Mouse (Mus musculus): ENCODE results near the gene Tnf. TPM values are rescaled to one million over a fixed set of nuclear protein-coding genes. Genes with fewer than 3 reads are reported as not detected.
A peak's percentile ranks its signal among the peaks of the same experiment; 100 is the strongest.

The Tnf gene
- polyA plus RNA-seq, 1 experiment from 2014 or later, result not detected

GRCm38 (mm10) chr17:35243086-35243485 is 41.3 kb upstream of the Tnf start:
- H3K27me3 ChIP-seq (ENCODE audit: control insufficient read depth, insufficient read depth, low read length), result no peaks in the 10 kb centered on the region
- WGBS, result 1% methylated on average over 16 of the region's 16 CpGs

GRCm38 (mm10) chr17:35242015-35242941 is 40.5 kb upstream of the Tnf start:
- H3K9ac ChIP-seq (ENCODE audit: low read depth, low read length), result peak overlapping the region; percentile 99
- no peaks in the 10 kb centered on the region for H3K27me3 ChIP-seq (ENCODE audit: control insufficient read depth, insufficient read depth, low read length)
- peaks cover 43% of the 10 kb centered on the region for H3K36me3 ChIP-seq (ENCODE audit: control insufficient read depth, insufficient read depth, low read length)
- under 1% methylated on average over 48 of the region's 55 CpGs for WGBS
- peak; percentile 52 for ATAC-seq (ENCODE audit: low FRiP score, low TSS enrichment)
- peak overlapping the region; percentile 93 for H3K4me2 ChIP-seq (replicated peaks; ENCODE audit: low read depth, low read length)
- H3K27ac ChIP-seq (ENCODE audit: low read depth, low read length), result peak overlapping the region; percentile 99
- H3K9me3 ChIP-seq (ENCODE audit: control insufficient read depth, low read length), result no peaks in the 10 kb centered on the region
- H3K4me3 ChIP-seq (ENCODE audit: low read length), result peak overlapping the region; percentile 85
- peaks cover 32% of the 10 kb centered on the region for H3K4me1 ChIP-seq (ENCODE audit: control insufficient read depth, insufficient read depth, low read length)

More at GRCm38 (mm10) chr17:35243086-35243485, 41.3 kb upstream of the Tnf start:
- H3K4me3 ChIP-seq (ENCODE audit: low read length), result peak overlapping the region; percentile 85
- peaks cover 51% of the 10 kb centered on the region for H3K36me3 ChIP-seq (ENCODE audit: control insufficient read depth, insufficient read depth, low read length)
- peak overlapping the region; percentile 99 for H3K27ac ChIP-seq (ENCODE audit: low read depth, low read length)
- H3K9ac ChIP-seq (ENCODE audit: low read depth, low read length), result peak overlapping the region; percentile 99
- ATAC-seq (ENCODE audit: low FRiP score, low TSS enrichment), result no peak
- peaks cover 39% of the 10 kb centered on the region for H3K4me1 ChIP-seq (ENCODE audit: control insufficient read depth, insufficient read depth, low read length)
- no peaks in the 10 kb centered on the region for H3K9me3 ChIP-seq (ENCODE audit: control insufficient read depth, low read length)
- peak overlapping the region; percentile 93 for H3K4me2 ChIP-seq (replicated peaks; ENCODE audit: low read depth, low read length)

- peak; percentile 92 for ATAC-seq (ENCODE audit: low FRiP score, low TSS enrichment)
- H3K36me3 ChIP-seq (ENCODE audit: control insufficient read depth, insufficient read depth, low read length), result peaks cover 35% of the 10 kb centered on the region
- peak within 1 kb of the TSS; percentile 99 for H3K9ac ChIP-seq (ENCODE audit: low read depth, low read length)
- H3K4me2 ChIP-seq (replicated peaks; ENCODE audit: low read depth, low read length), result peak within 1 kb of the TSS; percentile 93
- no peaks in the 10 kb centered on the region for H3K9me3 ChIP-seq (ENCODE audit: control insufficient read depth, low read length)
- no peaks in the 10 kb centered on the region for H3K27me3 ChIP-seq (ENCODE audit: control insufficient read depth, insufficient read depth, low read length)
- peak within 1 kb of the TSS; percentile 99 for H3K27ac ChIP-seq (ENCODE audit: low read depth, low read length)
- under 1% methylated on average over 69 of the region's 69 CpGs for WGBS
- H3K4me3 ChIP-seq (ENCODE audit: low read length), result peak within 1 kb of the TSS; percentile 85
- peaks cover 33% of the 10 kb centered on the region for H3K4me1 ChIP-seq (ENCODE audit: control insufficient read depth, insufficient read depth, low read length)
These were observed 39.7 kb upstream of the Tnf start, which contains the start of gene Ddx39b for GRCm38 (mm10) chr17:35241305-35242014. Gene Ddx39b, plus strand, starts transcription at chr17:35241746.

- H3K36me3 ChIP-seq (ENCODE audit: control insufficient read depth, insufficient read depth, low read length), result peaks cover 27% of the 10 kb centered on the region
- no peaks in the 10 kb centered on the region for H3K27me3 ChIP-seq (ENCODE audit: control insufficient read depth, insufficient read depth, low read length)
- H3K4me3 ChIP-seq (ENCODE audit: low read length), result peak overlapping the region; percentile 85
- peak overlapping the region; percentile 99 for H3K27ac ChIP-seq (ENCODE audit: low read depth, low read length)
- H3K9me3 ChIP-seq (ENCODE audit: control insufficient read depth, low read length), result no peaks in the 10 kb centered on the region
- WGBS, result 30% methylated on average over 12 of the region's 12 CpGs
- peak overlapping the region; percentile 93 for H3K4me2 ChIP-seq (replicated peaks; ENCODE audit: low read depth, low read length)
- H3K4me1 ChIP-seq (ENCODE audit: control insufficient read depth, insufficient read depth, low read length), result peaks cover 31% of the 10 kb centered on the region
- H3K9ac ChIP-seq (ENCODE audit: low read depth, low read length), result peak overlapping the region; percentile 99; the same call in 1 of the 2 replicates
- 0 out of 2 replicates have a peak, but pooled peaks have one; percentile 0 for ATAC-seq (ENCODE audit: low FRiP score, low TSS enrichment)
These were observed 38.8 kb upstream of the Tnf start for GRCm38 (mm10) chr17:35240384-35241304.

- Histone ChIP-seq H3K36me3 (ENCODE audit: control insufficient read depth, insufficient read depth, low read length) (peaks cover 17% of the 10 kb centered on the region), H3K27ac (ENCODE audit: low read depth, low read length) (no peak overlapping the region), H3K27me3 (ENCODE audit: control insufficient read depth, insufficient read depth, low read length) (no peaks in the 10 kb centered on the region), H3K4me2 (replicated peaks; ENCODE audit: low read depth, low read length) (no peak overlapping the region), H3K4me3 (ENCODE audit: low read length) (no peak overlapping the region), H3K9ac (ENCODE audit: low read depth, low read length) (no peak overlapping the region), H3K9me3 (ENCODE audit: control insufficient read depth, low read length) (no peaks in the 10 kb centered on the region), H3K4me1 (ENCODE audit: control insufficient read depth, insufficient read depth, low read length) (peaks cover 22% of the 10 kb centered on the region)
- WGBS, result 82% methylated on average over 5 of the region's 5 CpGs
- no peak for ATAC-seq (ENCODE audit: low FRiP score, low TSS enrichment)
These were observed 37.9 kb upstream of the Tnf start for GRCm38 (mm10) chr17:35239700-35240099.

- no peak for ATAC-seq (ENCODE audit: low FRiP score, low TSS enrichment)
- Histone ChIP-seq H3K36me3 (ENCODE audit: control insufficient read depth, insufficient read depth, low read length) (no peaks in the 10 kb centered on the region; the same call in 1 of the 2 replicates), H3K27ac (ENCODE audit: low read depth, low read length) (no peak overlapping the region), H3K9me3 (ENCODE audit: control insufficient read depth, low read length) (no peaks in the 10 kb centered on the region), H3K4me2 (replicated peaks; ENCODE audit: low read depth, low read length) (no peak overlapping the region), H3K27me3 (ENCODE audit: control insufficient read depth, insufficient read depth, low read length) (no peaks in the 10 kb centered on the region), H3K4me3 (ENCODE audit: low read length) (no peak overlapping the region), H3K4me1 (ENCODE audit: control insufficient read depth, insufficient read depth, low read length) (peaks cover 22% of the 10 kb centered on the region), H3K9ac (ENCODE audit: low read depth, low read length) (no peak overlapping the region)
- WGBS, result 82% methylated on average over 12 of the region's 12 CpGs
These were observed 35.7 kb upstream of the Tnf start for GRCm38 (mm10) chr17:35237504-35237903.

GRCm38 (mm10) chr17:35236996-35237395 is 35.2 kb upstream of the Tnf start:
- no peak for ATAC-seq (ENCODE audit: low FRiP score, low TSS enrichment)
- H3K27ac ChIP-seq (ENCODE audit: low read depth, low read length), result no peak overlapping the region
- no peak overlapping the region for H3K4me3 ChIP-seq (ENCODE audit: low read length)
- WGBS, result 75% methylated on average over 9 of the region's 9 CpGs
- no peak overlapping the region for H3K9ac ChIP-seq (ENCODE audit: low read depth, low read length)
- H3K36me3 ChIP-seq (ENCODE audit: control insufficient read depth, insufficient read depth, low read length), result no peaks in the 10 kb centered on the region; the same call in 1 of the 2 replicates
- no peaks in the 10 kb centered on the region for H3K27me3 ChIP-seq (ENCODE audit: control insufficient read depth, insufficient read depth, low read length)
- no peak overlapping the region for H3K4me2 ChIP-seq (replicated peaks; ENCODE audit: low read depth, low read length)
- peaks cover 27% of the 10 kb centered on the region for H3K4me1 ChIP-seq (ENCODE audit: control insufficient read depth, insufficient read depth, low read length)
- no peaks in the 10 kb centered on the region for H3K9me3 ChIP-seq (ENCODE audit: control insufficient read depth, low read length)

GRCm38 (mm10) chr17:35236390-35236746 is 34.6 kb upstream of the Tnf start:
- Histone ChIP-seq H3K9me3 (ENCODE audit: control insufficient read depth, low read length) (no peaks in the 10 kb centered on the region), H3K9ac (ENCODE audit: low read depth, low read length) (peak overlapping the region; percentile 82), H3K27ac (ENCODE audit: low read depth, low read length) (peak overlapping the region; percentile 97), H3K4me2 (replicated peaks; ENCODE audit: low read depth, low read length) (peak overlapping the region; percentile 79), H3K36me3 (ENCODE audit: control insufficient read depth, insufficient read depth, low read length) (peaks cover under 1% of the 10 kb centered on the region; the same call in 1 of the 2 replicates), H3K4me1 (ENCODE audit: control insufficient read depth, insufficient read depth, low read length) (peaks cover 33% of the 10 kb centered on the region), H3K4me3 (ENCODE audit: low read length) (peak overlapping the region; percentile 62), H3K27me3 (ENCODE audit: control insufficient read depth, insufficient read depth, low read length) (no peaks in the 10 kb centered on the region)
- ATAC-seq (ENCODE audit: low FRiP score, low TSS enrichment), result peak; percentile 66
- WGBS, result 2% methylated on average over 18 of the region's 18 CpGs

Data from kidney, embryonic 14.5 days (tissue).